Comparison of ENCODE assay signal across 8 mouse cellular contexts in the genomic region with DNA sequence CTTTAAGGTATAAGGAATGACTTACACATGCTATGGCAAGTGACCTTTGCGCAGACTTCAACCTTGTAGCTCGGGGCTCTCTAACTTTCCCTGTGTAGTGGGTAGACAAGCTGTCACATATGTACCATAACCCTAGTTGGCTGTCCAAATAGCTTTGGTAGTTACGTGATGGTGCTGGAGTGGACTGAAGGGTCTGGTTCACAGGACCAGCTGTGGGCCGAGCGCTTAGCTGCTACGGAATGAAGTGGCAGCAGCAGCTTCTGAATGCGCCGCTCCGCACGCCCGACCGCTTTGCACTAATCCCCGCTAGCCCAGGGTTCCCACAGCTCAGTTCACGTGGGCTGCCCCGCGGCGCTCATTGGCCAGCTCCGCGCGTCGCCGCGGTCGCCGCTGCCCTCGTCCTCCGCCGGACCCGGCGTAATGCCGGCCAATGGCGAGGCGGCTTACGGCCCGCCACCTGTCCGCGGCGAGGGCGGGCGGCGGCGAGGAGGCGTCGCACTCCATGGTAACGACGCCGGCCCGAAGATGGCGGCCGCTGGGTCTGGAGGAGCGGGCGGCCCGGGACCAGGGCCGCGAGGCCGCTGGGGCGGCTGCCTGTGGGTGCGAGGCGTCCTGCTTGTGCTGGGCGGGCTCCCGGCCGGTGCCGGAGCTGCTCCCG. TPM values are rescaled to one million over a fixed set of nuclear protein-coding genes. Genes with fewer than 3 reads are reported as not detected.
A peak's percentile ranks its signal among the peaks of the same experiment; 100 is the strongest.
DNase-seq lines count a peak whose midpoint lies in the region; ATAC-seq and TF ChIP-seq lines count a peak whose summit lies in the region.

A gene (plus strand): TSS at position 498 of the 658 bp plus-strand sequence.

- no peaks in the 10 kb centered on the region for H3K27me3 ChIP-seq in ES-Bruce4 (ENCODE audit: control insufficient read depth, insufficient read depth, low read length, poor library complexity, severe bottlenecking)
- no peaks in the 10 kb centered on the region for H3K27me3 ChIP-seq in forebrain, embryonic 14.5 days (replicated peaks; ENCODE audit: control insufficient read depth, insufficient read depth, low read length)
- no peaks in the 10 kb centered on the region for H3K27me3 ChIP-seq in neural tube, embryonic 15.5 days (replicated peaks)

- no peak for TF ChIP-seq CTCF in ES-Bruce4 (IDR thresholded peaks at IDR 0.05; ENCODE audit: low read depth, low read length)

- peaks cover 37% of the 10 kb centered on the region for H3K36me3 ChIP-seq in ES-Bruce4 (ENCODE audit: control insufficient read depth, insufficient read depth, low read length, poor library complexity, severe bottlenecking)
- peaks cover 36% of the 10 kb centered on the region for H3K36me3 ChIP-seq in forebrain, embryonic 14.5 days (ENCODE audit: control insufficient read depth, insufficient read depth, low read length)
- H3K36me3 ChIP-seq in neural tube, embryonic 15.5 days, result peaks cover 36% of the 10 kb centered on the region

- no peak for TF ChIP-seq EP300 in ES-Bruce4 (IDR thresholded peaks at IDR 0.05; ENCODE audit: insufficient read depth, low read depth, low read length)

- intact Hi-C loops in heart, postnatal 14 days (cut with DNase I), result no loop called here

- peak within 1 kb of the TSS; percentile 90 for H3K4me3 ChIP-seq in ES-Bruce4 (ENCODE audit: low read depth, low read length)
- H3K4me3 ChIP-seq in forebrain, embryonic 14.5 days (ENCODE audit: low read depth, low read length), result peak within 1 kb of the TSS; percentile 84
- H3K4me3 ChIP-seq in neural tube, embryonic 15.5 days (replicated peaks), result peak within 1 kb of the TSS; percentile 91

- H3K27ac ChIP-seq in ES-Bruce4 (ENCODE audit: insufficient read depth, low read length), result peak within 1 kb of the TSS; percentile 77
- H3K27ac ChIP-seq in forebrain, embryonic 14.5 days (ENCODE audit: low read depth, low read length), result peak within 1 kb of the TSS; percentile 78
- H3K27ac ChIP-seq in neural tube, embryonic 15.5 days (replicated peaks), result peak within 1 kb of the TSS; percentile 82

- no peaks in the 10 kb centered on the region for H3K4me1 ChIP-seq in ES-Bruce4 (ENCODE audit: control insufficient read depth, insufficient read depth, low read length)
- peaks cover 15% of the 10 kb centered on the region for H3K4me1 ChIP-seq in forebrain, embryonic 14.5 days (ENCODE audit: control insufficient read depth, insufficient read depth, low read length)
- H3K4me1 ChIP-seq in neural tube, embryonic 15.5 days, result peaks cover 46% of the 10 kb centered on the region

- H3K9ac ChIP-seq in ES-Bruce4 (ENCODE audit: low read depth, poor library complexity, severe bottlenecking), result peak within 1 kb of the TSS; percentile 78
- peak within 1 kb of the TSS; percentile 80 for H3K9ac ChIP-seq in forebrain, embryonic 14.5 days (ENCODE audit: low read length)
- H3K9ac ChIP-seq in neural tube, embryonic 15.5 days (replicated peaks), result peak within 1 kb of the TSS; percentile 75

- peak; percentile 97 for ATAC-seq in cerebellum, adult (ENCODE audit: insufficient number of reproducible peaks, low FRiP score, low TSS enrichment)
- ATAC-seq in forebrain, embryonic 14.5 days, result peak; percentile 98
- peak; percentile 96 for ATAC-seq in neural tube, embryonic 15.5 days (ENCODE audit: low FRiP score)

- peak within 1 kb of the TSS; percentile 81 for H3K4me2 ChIP-seq in forebrain, embryonic 14.5 days (ENCODE audit: low read length)
- H3K4me2 ChIP-seq in neural tube, embryonic 15.5 days, result peak within 1 kb of the TSS; percentile 88

- peak; percentile 94 for DNase-seq in forebrain, embryonic 14.5 days (ENCODE audit: low spot score)
- peak; percentile 94 for DNase-seq in heart, postnatal 14 days
- peak; percentile 89 for DNase-seq in layer of hippocampus, adult 11-12 months (ENCODE audit: low spot score)
- peak; percentile 90 to 92 for DNase-seq in lung, adult 18-20 months
- peak; percentile 91 for DNase-seq in testis, postnatal 14 days (ENCODE audit: low spot score)

- no peaks in the 10 kb centered on the region for H3K9me3 ChIP-seq in ES-Bruce4 (replicated peaks; ENCODE audit: control insufficient read depth, insufficient read depth, low read length, poor library complexity, severe bottlenecking)
- H3K9me3 ChIP-seq in forebrain, embryonic 14.5 days (replicated peaks; ENCODE audit: control insufficient read depth, low read length), result no peaks in the 10 kb centered on the region
- H3K9me3 ChIP-seq in neural tube, embryonic 15.5 days (replicated peaks), result no peaks in the 10 kb centered on the region

- under 1% methylated on average over 57 of the region's 64 CpGs for WGBS in forebrain, embryonic 14.5 days
- WGBS in neural tube, embryonic 15.5 days, result under 1% methylated on average over 64 of the region's 64 CpGs

- TF ChIP-seq POLR2A in ES-Bruce4 (IDR thresholded peaks at IDR 0.05; ENCODE audit: insufficient read depth, low read length), result no peak

RNA-seq across cellular contexts. Expression of the gene that starts here (rescaled TPM):
- polyA plus RNA-seq in ES-Bruce4 (2011; ENCODE audit: insufficient read depth, insufficient read length, low read depth, missing spikeins), result 3.2 and 5.4 TPM in 2 replicates
- 1.5 and 2.1 TPM in 2 replicates for polyA plus RNA-seq in forebrain, embryonic 14.5 days (2014; fragmentation: Nextera tagmentation; extraction: Ambion mirVana)
- total RNA-seq in heart, postnatal 14 days (2021), result 1 to 10 TPM; 1.9 to 5.0 TPM
- polyA plus RNA-seq in neural tube, embryonic 15.5 days (2015; fragmentation: Nextera tagmentation; extraction: Ambion mirVana), result 2.6 and 5.1 TPM in 2 replicates

Comparison
In these comparisons a context has a peak if more than half of its experiments do, and no peak if none do; other contexts are left out.
1. Peak in every context shown above with its lines: DNase-seq, ATAC-seq, H3K4me3 ChIP-seq and H3K27ac ChIP-seq.